Comparison of ENCODE assay signal across 8 mouse cellular contexts in genomic region chr4:125084403-125085345, GRCm38 (mm10). TPM values are rescaled to one million over a fixed set of nuclear protein-coding genes. Genes with fewer than 3 reads are reported as not detected.
DNase-seq lines count a peak whose midpoint lies in the region; ATAC-seq lines count a peak whose summit lies in the region.

TSS of gene Meaf6 (plus strand) at chr4:125085134.

- H3K9me3 ChIP-seq in embryonic facial prominence, embryonic 11.5 days (replicated peaks; ENCODE audit: control insufficient read depth, low read length): no peaks in the 10 kb centered on the region
- no peaks in the 10 kb centered on the region for H3K9me3 ChIP-seq in midbrain, embryonic 11.5 days (ENCODE audit: control insufficient read depth, low read length)

- H3K27me3 ChIP-seq in embryonic facial prominence, embryonic 11.5 days (ENCODE audit: control insufficient read depth, insufficient read depth, low read length): no peaks in the 10 kb centered on the region
- H3K27me3 ChIP-seq in midbrain, embryonic 11.5 days (ENCODE audit: control insufficient read depth, insufficient read depth, low read length): no peaks in the 10 kb centered on the region

- H3K9ac ChIP-seq in embryonic facial prominence, embryonic 11.5 days (replicated peaks; ENCODE audit: low read length): peak within 1 kb of the TSS; percentile 96
- peak within 1 kb of the TSS; percentile 95 for H3K9ac ChIP-seq in midbrain, embryonic 11.5 days (ENCODE audit: low read length)

- H3K4me2 ChIP-seq in embryonic facial prominence, embryonic 11.5 days (ENCODE audit: low read depth, low read length): peak within 1 kb of the TSS; percentile 56
- H3K4me2 ChIP-seq in midbrain, embryonic 11.5 days: peak within 1 kb of the TSS; percentile 81

- peak within 1 kb of the TSS; percentile 92 for H3K27ac ChIP-seq in embryonic facial prominence, embryonic 11.5 days (replicated peaks; ENCODE audit: low read depth, low read length)
- peak within 1 kb of the TSS; percentile 93 for H3K27ac ChIP-seq in midbrain, embryonic 11.5 days (ENCODE audit: low read depth, low read length)

- WGBS in embryonic facial prominence, embryonic 11.5 days: 1% methylated on average over 63 of the region's 63 CpGs
- WGBS in midbrain, embryonic 11.5 days: 2% methylated on average over 61 of the region's 63 CpGs

- H3K4me3 ChIP-seq in embryonic facial prominence, embryonic 11.5 days (ENCODE audit: low read depth, low read length): peak within 1 kb of the TSS; percentile 82
- peak within 1 kb of the TSS; percentile 90 for H3K4me3 ChIP-seq in midbrain, embryonic 11.5 days (ENCODE audit: low read depth, low read length)

- DNase-seq in adrenal gland, postnatal 14 days: peak; percentile 95
- peak; percentile 90 for DNase-seq in embryonic facial prominence, embryonic 11.5 days (ENCODE audit: low spot score)
- peak; percentile 87 for DNase-seq in kidney, adult 11 months
- peak; percentile 93 for DNase-seq in left cerebral cortex, postnatal 4 days
- peak; percentile 99 for DNase-seq in midbrain, embryonic 11.5 days (ENCODE audit: low spot score, missing footprints)
- DNase-seq in right cerebral cortex, postnatal 4 days: peak; percentile 95
- DNase-seq in yolk sac, embryonic 10.5 days (ENCODE audit: low spot score): peak; percentile 88

- no peaks in the 10 kb centered on the region; the same call in 1 of the 2 replicates for H3K36me3 ChIP-seq in embryonic facial prominence, embryonic 11.5 days (replicated peaks; ENCODE audit: control insufficient read depth, insufficient read depth, low read depth, low read length)
- H3K36me3 ChIP-seq in midbrain, embryonic 11.5 days (ENCODE audit: control insufficient read depth, insufficient read depth, low read length): peaks cover 6% of the 10 kb centered on the region; the same call in 1 of the 2 replicates

- peak; percentile 84 for ATAC-seq in embryonic facial prominence, embryonic 11.5 days (replicated peaks; ENCODE audit: insufficient number of reproducible peaks, low FRiP score, low TSS enrichment, low read depth)
- ATAC-seq in granulocyte monocyte progenitor cell, adult 5-6 weeks (replicated peaks; ENCODE audit: poor library complexity, severe bottlenecking): peak; percentile 81
- ATAC-seq in midbrain, embryonic 11.5 days (ENCODE audit: low FRiP score): peak; percentile 91

- H3K4me1 ChIP-seq in embryonic facial prominence, embryonic 11.5 days (ENCODE audit: control insufficient read depth, insufficient read depth, low read length): no peaks in the 10 kb centered on the region; the same call in 1 of the 2 replicates
- peaks cover 16% of the 10 kb centered on the region for H3K4me1 ChIP-seq in midbrain, embryonic 11.5 days (ENCODE audit: control insufficient read depth, insufficient read depth, low read length)

- intact Hi-C loops in left cerebral cortex, postnatal 4 days (cut with DNase I): no loop called here

RNA-seq across cellular contexts. Expression of gene Meaf6, which starts in this region (rescaled TPM):
- total RNA-seq in adrenal gland, postnatal 14 days (2021): 28.9 and 33.0 TPM in 2 replicates
- 103 and 104 TPM in 2 replicates for polyA plus RNA-seq in embryonic facial prominence, embryonic 11.5 days (2014; fragmentation: Nextera tagmentation; extraction: Ambion mirVana)
- total RNA-seq in granulocyte monocyte progenitor cell, adult 5-6 weeks (2014; fragmentation: Nextera tagmentation): 53.2 and 99.6 TPM in 2 replicates
- 42.4 and 52.9 TPM in 2 replicates for total RNA-seq in granulocyte monocyte progenitor cell, adult 5-6 weeks (2017)
- total RNA-seq in left cerebral cortex, postnatal 4 days (2021): 100 to 1,000 TPM; 150 to 165 TPM
- polyA plus RNA-seq in midbrain, embryonic 11.5 days (2014; fragmentation: Nextera tagmentation; extraction: Ambion mirVana): 126 and 128 TPM in 2 replicates

Comparison
In these comparisons a context has a peak if more than half of its experiments do, and no peak if none do; other contexts are left out.
1. Peak in every context shown above with its lines: DNase-seq, ATAC-seq, H3K4me3 ChIP-seq and H3K27ac ChIP-seq.